Mouse (Mus musculus): ENCODE results near the gene Adh1.

The Adh1 gene

GRCm38 (mm10) chr3:138285986-138286385 is 25.2 kb downstream of the Adh1 start:
- no peak for DNase-seq (ENCODE audit: low read depth, low spot score)

- DNase-seq (ENCODE audit: low read depth, low spot score): no peak
Observed at GRCm38 (mm10) chr3:138287686-138288085, 26.9 kb downstream of the Adh1 start.

- no peak for DNase-seq (ENCODE audit: low read depth, low spot score)
Observed at GRCm38 (mm10) chr3:138290672-138291071, 29.9 kb downstream of the Adh1 start.

- no peak for DNase-seq (ENCODE audit: low read depth, low spot score)
Observed at GRCm38 (mm10) chr3:138291529-138292117, 30.8 kb downstream of the Adh1 start.

- DNase-seq (ENCODE audit: low read depth, low spot score): no peak
Observed at GRCm38 (mm10) chr3:138293298-138293895, 32.6 kb downstream of the Adh1 start.

- DNase-seq (ENCODE audit: low read depth, low spot score): no peak
Observed at GRCm38 (mm10) chr3:138300130-138300529, 39.3 kb downstream of the Adh1 start.

GRCm38 (mm10) chr3:138302676-138303075 is 41.9 kb downstream of the Adh1 start:
- DNase-seq (ENCODE audit: low read depth, low spot score): no peak

- no peak for DNase-seq (ENCODE audit: low read depth, low spot score)
Observed at GRCm38 (mm10) chr3:138303771-138304488, 43.1 kb downstream of the Adh1 start.

GRCm38 (mm10) chr3:138304489-138304871 is 43.7 kb downstream of the Adh1 start:
- no peak for DNase-seq (ENCODE audit: low read depth, low spot score)

GRCm38 (mm10) chr3:138305486-138306289 is 44.9 kb downstream of the Adh1 start:
- peak; percentile 61 for DNase-seq (ENCODE audit: low read depth, low spot score)

GRCm38 (mm10) chr3:138306290-138306683 is 45.5 kb downstream of the Adh1 start:
- no peak for DNase-seq (ENCODE audit: low read depth, low spot score)

GRCm38 (mm10) chr3:138309910-138310309 is 49.1 kb downstream of the Adh1 start:
- no peak for DNase-seq (ENCODE audit: low read depth, low spot score)

GRCm38 (mm10) chr3:138311015-138311414 is 50.2 kb downstream of the Adh1 start:
- DNase-seq (ENCODE audit: low read depth, low spot score): no peak

GRCm38 (mm10) chr3:138312965-138313364 is 52.2 kb downstream of the Adh1 start, which contains the start of gene Adh6a:
TSS of gene Adh6a (plus strand) at chr3:138313286.
- DNase-seq (ENCODE audit: low read depth, low spot score): no peak

- no peak for DNase-seq (ENCODE audit: low read depth, low spot score)
Observed at GRCm38 (mm10) chr3:138316908-138317472, 56.2 kb downstream of the Adh1 start.

GRCm38 (mm10) chr3:138325001-138325400 is 64.2 kb downstream of the Adh1 start:
- DNase-seq (ENCODE audit: low read depth, low spot score): no peak

- DNase-seq (ENCODE audit: low read depth, low spot score): no peak
Observed at GRCm38 (mm10) chr3:138325466-138325865, 64.7 kb downstream of the Adh1 start.

GRCm38 (mm10) chr3:138333910-138334309 is 73.1 kb downstream of the Adh1 start:
- no peak for DNase-seq (ENCODE audit: low read depth, low spot score)

GRCm38 (mm10) chr3:138334320-138334719 is 73.5 kb downstream of the Adh1 start:
- no peak for DNase-seq (ENCODE audit: low read depth, low spot score)

- no peak for DNase-seq (ENCODE audit: low read depth, low spot score)
Observed at GRCm38 (mm10) chr3:138335566-138335965, 74.8 kb downstream of the Adh1 start.

GRCm38 (mm10) chr3:138336104-138336754 is 75.4 kb downstream of the Adh1 start:
- no peak for DNase-seq (ENCODE audit: low read depth, low spot score)

Data from brain, adult 2 months (tissue).